Mouse (Mus musculus): ENCODE results near the gene Ttc39b.

GRCm38 (mm10) chr4:83265926-83266692, 57.9 kb downstream of the Ttc39b start:
- TF ChIP-seq CTCF (IDR thresholded peaks at IDR 0.05; ENCODE audit: extremely low read depth, insufficient read depth, insufficient read length, insufficient replicate concordance) (no peak), POLR2A (IDR thresholded peaks at IDR 0.05; ENCODE audit: low read depth, low read length) (no peak)

Data from spleen, adult 2 months (tissue).